Mouse (Mus musculus): ENCODE data around the gene Gm49776. TPM values are rescaled to one million over a fixed set of nuclear protein-coding genes. Genes with fewer than 3 reads are reported as not detected.
"Not testable (repeated sequence)": the region's sequence is repeated elsewhere in the genome, so short reads cannot be mapped to it uniquely, and the experiment has no call there.

Gm49776 gene
- polyA plus RNA-seq, 1 experiment = not detected

- DNase-seq (ENCODE audit: low read depth, low spot score) = no peak
- 32% methylated on average over 10 of the region's 10 CpGs for WGBS
Observed at GRCm38 (mm10) chr16:18211417-18212171, 46.5 kb downstream of the Gm49776 start.

- DNase-seq (ENCODE audit: low read depth, low spot score) = no peak
- 16% methylated on average over 8 of the region's 8 CpGs for WGBS
Observed at GRCm38 (mm10) chr16:18210701-18211416, 47.3 kb downstream of the Gm49776 start.

DNA sequence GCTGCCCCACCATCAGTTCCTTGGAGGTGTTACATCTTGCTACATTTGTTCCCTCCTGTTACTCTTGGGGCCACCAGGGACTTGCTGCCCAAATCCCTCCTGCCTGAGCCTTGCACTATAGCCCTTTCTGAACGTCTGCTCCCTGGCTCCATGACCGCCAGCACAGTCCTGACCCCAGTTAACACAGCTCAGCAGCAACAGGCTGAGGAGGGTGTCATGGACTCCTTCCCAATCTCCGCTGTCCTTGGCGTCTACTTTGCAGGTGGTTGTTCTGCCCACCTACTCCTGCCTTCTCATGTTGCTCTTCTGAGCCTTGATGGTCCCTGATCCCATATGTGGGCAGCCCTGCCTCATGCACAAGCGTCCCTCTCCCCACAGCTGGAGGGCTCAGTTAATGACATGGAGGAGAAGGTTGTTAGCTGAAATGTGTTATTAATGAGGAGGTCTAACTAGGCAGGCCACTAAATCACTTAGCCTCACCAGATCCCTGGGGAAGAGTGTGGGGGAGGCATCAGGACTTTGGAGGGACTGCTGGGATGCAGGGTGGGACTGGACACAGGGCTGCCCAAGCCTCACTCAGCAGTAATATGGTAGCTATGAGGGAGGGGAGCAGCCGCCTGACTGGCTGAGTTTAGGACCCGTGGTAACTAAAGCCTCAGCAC lies 54.6 kb downstream of the Gm49776 start:
- WGBS = 76% methylated on average over 7 of the region's 7 CpGs

GRCm38 (mm10) chr16:18202061-18202460 lies 56.1 kb downstream of the Gm49776 start:
- no peak for DNase-seq (ENCODE audit: low read depth, low spot score)

More for the DNA sequence above, 54.6 kb downstream of the Gm49776 start:
- no peak for DNase-seq (ENCODE audit: low read depth, low spot score)

GRCm38 (mm10) chr16:18201620-18202019 lies 56.5 kb downstream of the Gm49776 start:
- DNase-seq (ENCODE audit: low read depth, low spot score) = no peak
- 22% methylated on average over 1 of the region's 1 CpGs for WGBS

More at GRCm38 (mm10) chr16:18202061-18202460, 56.1 kb downstream of the Gm49776 start:
- WGBS = 96% methylated on average over 1 of the region's 1 CpGs

- WGBS = 83% methylated on average over 2 of the region's 2 CpGs
- no peak for DNase-seq (ENCODE audit: low read depth, low spot score)
Observed at GRCm38 (mm10) chr16:18200062-18200461, 58.1 kb downstream of the Gm49776 start.

- 62% methylated on average over 10 of the region's 10 CpGs for WGBS
- no peak for DNase-seq (ENCODE audit: low read depth, low spot score)
Observed at GRCm38 (mm10) chr16:18198365-18199098, 59.6 kb downstream of the Gm49776 start.

DNA sequence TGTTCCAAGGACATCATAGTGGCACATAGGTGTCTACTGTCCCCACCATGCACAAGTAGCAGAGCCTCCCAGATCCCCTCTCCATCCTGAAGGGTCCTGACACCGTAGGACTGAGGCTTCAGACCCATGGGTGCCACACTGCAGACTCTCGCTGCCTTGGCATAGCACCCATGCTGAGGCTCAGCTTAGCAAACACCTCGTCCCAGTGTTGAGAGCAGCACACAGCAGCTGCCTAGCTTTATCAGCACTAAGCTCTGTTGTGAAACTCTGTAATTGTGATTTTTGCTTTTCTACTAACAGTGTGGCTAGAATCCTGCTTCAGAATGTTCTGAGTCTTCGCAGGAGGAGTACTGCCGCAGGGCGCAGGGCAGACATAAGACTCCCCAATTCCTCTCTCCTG lies 60.2 kb downstream of the Gm49776 start:
- DNase-seq (ENCODE audit: low read depth, low spot score) = no peak

GRCm38 (mm10) chr16:18195561-18195960 lies 62.6 kb downstream of the Gm49776 start:
- DNase-seq (ENCODE audit: low read depth, low spot score) = not testable (repeated sequence)
- WGBS = 21% methylated on average over 3 of the region's 3 CpGs

More for the DNA sequence above, 60.2 kb downstream of the Gm49776 start:
- 89% methylated on average over 6 of the region's 6 CpGs for WGBS

Other genes with a start within 250 kb of the Gm49776 start
- 81.1 and 91.8 TPM in 2 replicates for gene Dgcr6, start 205.5 kb downstream of the Gm49776 start, polyA plus RNA-seq (2012; rRNA removed)
- 116 and 128 TPM in 2 replicates for gene Prodh, start 168.1 kb downstream of the Gm49776 start, polyA plus RNA-seq (2012; rRNA removed)
- gene Rtn4r, start 130.7 kb downstream of the Gm49776 start, polyA plus RNA-seq (2012; rRNA removed) = 7.1 and 8.9 TPM in 2 replicates
- not detected in 2 replicates for gene Ccdc188, start 40.4 kb downstream of the Gm49776 start, polyA plus RNA-seq (2012; rRNA removed)
- gene Zdhhc8, start 23.2 kb downstream of the Gm49776 start, polyA plus RNA-seq (2012; rRNA removed) = 11.5 and 13.0 TPM in 2 replicates
- gene Trmt2a, start 9.6 kb downstream of the Gm49776 start, polyA plus RNA-seq (2012; rRNA removed) = 60.4 and 60.7 TPM in 2 replicates
- gene Ranbp1, start 9.6 kb downstream of the Gm49776 start, polyA plus RNA-seq (2012; rRNA removed) = 51.4 and 55.8 TPM in 2 replicates
- 14.1 and 18.7 TPM in 2 replicates for gene Dgcr8, start 30.9 kb upstream of the Gm49776 start, polyA plus RNA-seq (2012; rRNA removed)
- 75.6 and 80.1 TPM in 2 replicates for gene Tango2, start 89.8 kb upstream of the Gm49776 start, polyA plus RNA-seq (2012; rRNA removed)
- 11.4 and 11.6 TPM in 2 replicates for gene Arvcf, start 89.9 kb upstream of the Gm49776 start, polyA plus RNA-seq (2012; rRNA removed)
- 18.0 and 19.3 TPM in 2 replicates for gene Txnrd2, start 168.1 kb upstream of the Gm49776 start, polyA plus RNA-seq (2012; rRNA removed)
- gene Comt, start 168.5 kb upstream of the Gm49776 start, polyA plus RNA-seq (2012; rRNA removed) = 157 and 222 TPM in 2 replicates
- gene Gnb1l, start 240.4 kb upstream of the Gm49776 start, polyA plus RNA-seq (2012; rRNA removed) = 9.9 and 13.1 TPM in 2 replicates
- 5.0 and 7.9 TPM in 2 replicates for gene Rtl10, start 240.6 kb upstream of the Gm49776 start, polyA plus RNA-seq (2012; rRNA removed)

Data from large intestine, adult 2 months (tissue).